Mouse (Mus musculus): ENCODE measurements around the gene Comt. TPM values are rescaled to one million over a fixed set of nuclear protein-coding genes. Genes with fewer than 3 reads are reported as not detected.

The Comt gene
- polyA plus RNA-seq, 2 experiments = 69.8 to 73.8 TPM

DNA sequence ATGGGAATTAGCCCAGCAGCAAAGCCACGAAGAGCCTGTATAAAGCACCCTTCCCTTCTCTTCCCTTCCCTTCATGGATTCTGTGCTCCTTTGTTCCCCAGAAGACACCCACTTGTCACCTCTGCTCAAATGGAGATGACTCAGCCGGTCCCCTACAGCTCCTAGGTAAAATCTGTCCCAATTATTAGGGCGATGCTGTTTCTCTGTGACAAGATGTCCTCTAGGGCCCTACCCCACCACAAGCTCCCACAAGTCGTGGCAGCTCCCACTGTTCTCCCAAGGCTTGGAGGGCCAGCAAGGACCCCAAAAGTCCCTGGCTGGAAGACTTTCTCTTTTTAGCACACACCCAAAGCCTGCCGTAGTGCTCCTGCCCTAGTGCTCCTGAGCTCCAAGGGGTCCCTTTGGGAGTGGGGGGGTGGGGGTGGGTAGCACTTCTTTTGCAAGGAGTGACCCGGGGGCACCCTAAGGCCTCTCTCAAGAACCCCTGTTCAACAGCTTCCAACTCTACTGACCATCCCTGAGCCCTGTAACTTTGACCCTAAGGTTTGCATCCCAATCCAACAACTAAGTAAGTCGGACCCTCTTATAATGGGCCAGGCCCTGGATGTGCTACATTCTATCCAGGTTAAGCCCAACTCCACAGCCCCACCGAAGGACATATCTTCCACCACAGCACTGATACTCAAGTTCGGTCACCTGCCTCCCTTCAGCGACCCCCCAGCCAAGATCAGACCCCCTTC is 1.0 kb downstream of the Comt start:
- Histone ChIP-seq H3K36me3 (replicated peaks; ENCODE audit: control insufficient read depth, insufficient read depth, low read depth) (peaks cover 34% of the 10 kb centered on the region), H3K4me3 (ENCODE audit: insufficient read depth in 1 of 2, low read depth in 2 of 2, low read length in 2 of 2) (peak overlapping the region; percentile 82 to 96), H3K9ac (replicated peaks) (peak overlapping the region; percentile 91), H3K4me1 (replicated peaks; ENCODE audit: control insufficient read depth in 2 of 2, insufficient read depth in 2 of 2, low read length in 1 of 2) (peaks cover 33 to 39% of the 10 kb centered on the region in 2 experiments), H3K27ac (peak overlapping the region; percentile 98), H3K9me3 (ENCODE audit: control insufficient read depth, low read length) (no peaks in the 10 kb centered on the region), H3K27me3 (ENCODE audit: control insufficient read depth, insufficient read depth, low read length) (no peaks in the 10 kb centered on the region), H3K4me2 (ENCODE audit: low read depth) (peak overlapping the region; percentile 96)
- no peak for DNase-seq (ENCODE audit: low read depth in 3 of 3, low spot score in 3 of 3)
- TF ChIP-seq CTCF (IDR thresholded peaks at IDR 0.05; ENCODE audit: low read depth) (no peak), EP300 (IDR thresholded peaks at IDR 0.05; ENCODE audit: low read depth) (no peak)
- WGBS (ENCODE audit: insufficient replicate concordance) = 8% methylated on average over 10 of the region's 10 CpGs
- no peak for ATAC-seq (ENCODE audit: insufficient read depth)

DNA sequence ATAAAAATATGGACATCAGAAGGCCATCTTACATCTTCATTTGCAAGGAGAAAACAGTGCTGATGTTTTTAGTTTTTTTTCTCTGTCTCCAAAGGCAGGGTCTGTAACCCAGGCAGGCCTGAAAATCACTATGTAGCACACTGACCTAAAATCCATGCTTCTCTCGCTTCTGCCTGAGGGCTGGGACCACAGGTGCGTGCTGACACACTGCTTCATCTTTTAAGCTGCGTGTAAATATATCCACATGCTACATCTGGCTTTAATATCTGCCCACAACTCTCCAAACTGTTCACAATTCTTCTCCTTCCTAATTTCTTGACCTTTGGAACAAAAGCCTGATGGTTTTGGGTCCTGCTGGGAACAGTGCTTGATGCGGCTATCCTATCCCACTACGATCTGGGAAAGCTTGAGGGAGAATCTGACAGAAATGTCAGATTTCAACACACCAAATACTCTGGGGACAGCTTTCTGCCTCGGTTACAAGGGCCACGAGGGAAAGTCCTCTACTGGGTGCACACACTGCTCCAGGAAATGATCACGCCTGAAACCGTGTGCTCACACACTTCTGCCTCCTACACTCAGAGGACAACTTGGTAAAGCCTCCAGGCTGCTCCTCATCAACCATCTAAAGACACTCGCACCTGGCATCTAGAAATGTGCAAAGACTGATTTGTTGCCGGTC is 2.1 kb downstream of the Comt start:
- H3K4me3 ChIP-seq (ENCODE audit: insufficient read depth in 1 of 2, low read depth in 2 of 2, low read length in 2 of 2) = peak overlapping the region; percentile 57 to 82
- DNase-seq (ENCODE audit: low read depth in 3 of 3, low spot score in 3 of 3) (no peak), ATAC-seq (ENCODE audit: insufficient read depth) (no peak)
- WGBS (ENCODE audit: insufficient replicate concordance) = 62% methylated on average over 11 of the region's 11 CpGs
- peak overlapping the region; percentile 91 for H3K9ac ChIP-seq (replicated peaks)
- no peaks in the 10 kb centered on the region for H3K27me3 ChIP-seq (ENCODE audit: control insufficient read depth, insufficient read depth, low read length)
- peak overlapping the region; percentile 98 for H3K27ac ChIP-seq
- no peaks in the 10 kb centered on the region for H3K9me3 ChIP-seq (ENCODE audit: control insufficient read depth, low read length)
- H3K36me3 ChIP-seq (replicated peaks; ENCODE audit: control insufficient read depth, insufficient read depth, low read depth) = peaks cover 37% of the 10 kb centered on the region
- peaks cover 42 to 46% of the 10 kb centered on the region in 2 experiments for H3K4me1 ChIP-seq (replicated peaks; ENCODE audit: control insufficient read depth in 2 of 2, insufficient read depth in 2 of 2, low read length in 1 of 2)
- peak overlapping the region; percentile 96 for H3K4me2 ChIP-seq (ENCODE audit: low read depth)
- TF ChIP-seq CTCF (IDR thresholded peaks at IDR 0.05; ENCODE audit: low read depth) (no peak), EP300 (IDR thresholded peaks at IDR 0.05; ENCODE audit: low read depth) (no peak)

DNA sequence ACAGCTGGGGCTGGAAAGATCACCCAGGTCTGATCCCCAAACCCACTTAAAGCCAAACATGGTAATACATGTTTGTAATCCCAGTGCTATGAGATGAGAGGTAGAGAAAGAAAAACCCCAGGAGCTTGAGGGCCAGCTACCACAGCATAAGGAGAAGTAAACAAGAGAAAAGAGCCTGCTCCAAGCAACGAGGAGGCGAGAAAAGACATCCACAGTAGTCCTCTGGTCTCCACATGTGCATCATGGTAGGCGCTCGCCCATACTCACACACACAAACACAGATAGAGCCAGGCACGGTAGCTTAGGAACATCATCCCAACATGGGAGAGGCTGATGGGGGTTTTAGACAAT is 2.8 kb downstream of the Comt start:
- no peaks in the 10 kb centered on the region for H3K9me3 ChIP-seq (ENCODE audit: control insufficient read depth, low read length)
- peak overlapping the region; percentile 12 to 82; a peak in 3 of 4 replicates for H3K4me3 ChIP-seq (ENCODE audit: insufficient read depth in 1 of 2, low read depth in 2 of 2, low read length in 2 of 2)
- peak overlapping the region; percentile 96 for H3K4me2 ChIP-seq (ENCODE audit: low read depth)
- peaks cover 45 to 51% of the 10 kb centered on the region in 2 experiments for H3K4me1 ChIP-seq (replicated peaks; ENCODE audit: control insufficient read depth in 2 of 2, insufficient read depth in 2 of 2, low read length in 1 of 2)
- TF ChIP-seq CTCF (IDR thresholded peaks at IDR 0.05; ENCODE audit: low read depth) (no peak), EP300 (IDR thresholded peaks at IDR 0.05; ENCODE audit: low read depth) (no peak)
- peak overlapping the region; percentile 39 for H3K9ac ChIP-seq (replicated peaks)
- ATAC-seq (ENCODE audit: insufficient read depth) (no peak), DNase-seq (ENCODE audit: low read depth in 3 of 3, low spot score in 3 of 3) (no peak)
- 85% methylated on average over 5 of the region's 5 CpGs for WGBS (ENCODE audit: insufficient replicate concordance)
- H3K36me3 ChIP-seq (replicated peaks; ENCODE audit: control insufficient read depth, insufficient read depth, low read depth) = peaks cover 37% of the 10 kb centered on the region
- no peaks in the 10 kb centered on the region for H3K27me3 ChIP-seq (ENCODE audit: control insufficient read depth, insufficient read depth, low read length)
- H3K27ac ChIP-seq = peak overlapping the region; percentile 43

DNA sequence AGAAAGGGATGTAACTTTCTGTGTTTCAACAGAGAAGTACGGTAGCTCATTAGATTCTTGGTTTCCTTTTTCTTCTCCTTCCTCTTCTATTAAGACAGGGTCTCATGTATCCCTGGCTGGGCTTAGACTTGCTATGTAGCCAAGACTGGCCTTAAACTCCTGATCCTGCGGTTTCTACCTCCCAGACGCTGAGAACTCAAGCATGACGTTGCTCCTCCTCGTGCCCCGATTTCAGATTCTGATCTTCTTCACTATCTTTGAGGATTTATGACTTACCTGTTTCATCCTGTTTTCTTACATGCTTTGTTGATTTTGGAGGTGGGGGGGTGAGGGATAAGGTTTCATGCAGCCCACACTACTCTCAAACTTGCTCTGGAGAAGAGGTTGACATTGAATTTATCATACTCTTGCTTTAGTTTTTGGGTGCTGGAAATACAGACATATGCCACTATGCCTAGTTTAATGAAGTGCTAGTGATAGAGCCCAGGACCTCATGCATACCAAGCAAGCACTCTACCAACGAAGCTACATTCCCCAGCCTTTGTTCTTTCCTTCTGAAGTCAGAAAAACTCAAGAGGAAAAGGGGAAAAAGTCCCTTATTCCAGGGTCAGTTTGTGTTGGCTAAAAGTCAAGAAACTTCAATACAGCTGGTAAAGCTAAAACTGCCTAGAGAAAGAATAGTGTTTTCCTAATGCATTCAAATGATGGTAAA is 3.3 kb downstream of the Comt start:
- Histone ChIP-seq H3K36me3 (replicated peaks; ENCODE audit: control insufficient read depth, insufficient read depth, low read depth) (peaks cover 37% of the 10 kb centered on the region), H3K4me3 (ENCODE audit: insufficient read depth in 1 of 2, low read depth in 2 of 2, low read length in 2 of 2) (peak overlapping the region in 1 of 2 experiments; percentile 82; a peak in 2 of 4 replicates), H3K27ac (peak overlapping the region; percentile 43), H3K4me1 (replicated peaks; ENCODE audit: control insufficient read depth in 2 of 2, insufficient read depth in 2 of 2, low read length in 1 of 2) (peaks cover 47 to 55% of the 10 kb centered on the region in 2 experiments), H3K9ac (replicated peaks) (peak overlapping the region; percentile 39), H3K27me3 (ENCODE audit: control insufficient read depth, insufficient read depth, low read length) (no peaks in the 10 kb centered on the region), H3K9me3 (ENCODE audit: control insufficient read depth, low read length) (no peaks in the 10 kb centered on the region), H3K4me2 (ENCODE audit: low read depth) (peak overlapping the region; percentile 96)
- 89% methylated on average over 7 of the region's 7 CpGs for WGBS (ENCODE audit: insufficient replicate concordance)
- TF ChIP-seq CTCF (IDR thresholded peaks at IDR 0.05; ENCODE audit: low read depth) (no peak), EP300 (IDR thresholded peaks at IDR 0.05; ENCODE audit: low read depth) (no peak)
- ATAC-seq (ENCODE audit: insufficient read depth) (no peak), DNase-seq (ENCODE audit: low read depth in 3 of 3, low spot score in 3 of 3) (no peak)

All from liver, embryonic 14.5 days (tissue).